Mouse (Mus musculus) midbrain, postnatal 0 days (tissue): ENCODE results near the gene Foxj2. TPM values are rescaled to one million over a fixed set of nuclear protein-coding genes. Genes with fewer than 3 reads are reported as not detected.
A peak's percentile ranks its signal among the peaks of the same experiment; 100 is the strongest.

Source experiments
- ATAC-seq: fragments of 200-750 bp; cut with Nextera tagmentation; 2 replicates; pipeline ENCODE4 v1.8.0; 2017; ENCODE audit warnings: moderate number of reproducible peaks, mild to moderate bottlenecking, moderate TSS enrichment, moderate library complexity; ENCODE audit not compliant: low FRiP score
- DNase-seq: peaks from one replicate; pipeline ENCODE4 v3.0.0-alpha.2; 2015; ENCODE audit warnings: low spot score
- H3K27ac ChIP-seq: fragments of 300-500 bp; sonication (generic); 2 replicates; pipeline ENCODE4 v1.5.1; 2014; ENCODE audit warnings: low read depth, mild to moderate bottlenecking, low read length, mixed read lengths
- H3K27me3 ChIP-seq: fragments of 300-500 bp; sonication (generic); 2 replicates; pipeline ENCODE4 v1.6.1; 2014; ENCODE audit warnings: low read length, control low read depth, mixed read lengths; ENCODE audit not compliant: insufficient read depth
- H3K36me3 ChIP-seq: fragments of 300-500 bp; sonication (generic); 2 replicates; pipeline ENCODE4 v1.6.1; 2014; ENCODE audit warnings: low read length, control low read depth, mixed read lengths; ENCODE audit not compliant: insufficient read depth
- H3K4me1 ChIP-seq: fragments of 300-500 bp; sonication (generic); 2 replicates; pipeline ENCODE4 v1.6.1; 2014; ENCODE audit warnings: mild to moderate bottlenecking, control low read depth, antibody characterized with exemption, low read length, mixed read lengths; ENCODE audit not compliant: insufficient read depth
- H3K4me2 ChIP-seq: fragments of 300-500 bp; sonication (generic); 2 replicates; pipeline ENCODE4 v1.6.1; 2014; ENCODE audit warnings: low read depth, mild to moderate bottlenecking, low read length, mixed read lengths; ENCODE audit not compliant: poor library complexity, severe bottlenecking
- H3K4me3 ChIP-seq: fragments of 300-500 bp; sonication (generic); 2 replicates; pipeline ENCODE4 v1.5.1; 2014; ENCODE audit warnings: low read depth, mild to moderate bottlenecking, low read length, moderate library complexity
- H3K9ac ChIP-seq: fragments of 300-500 bp; sonication (generic); replicated peaks from 2 replicates; pipeline ENCODE4 v1.6.1; 2014; ENCODE audit warnings: mild to moderate bottlenecking, low read length, moderate library complexity, mixed read lengths; ENCODE audit not compliant: poor library complexity, severe bottlenecking
- H3K9me3 ChIP-seq: fragments of 300-500 bp; sonication (generic); 2 replicates; pipeline ENCODE4 v1.6.1; 2016; ENCODE audit warnings: low read length, control low read depth
- CTCF ChIP-seq: IDR thresholded peaks from 2 replicates; pipeline ENCODE4 v1.5.1; 2016; ENCODE audit warnings: antibody characterized with exemption, mild to moderate bottlenecking
- WGBS: fragments of 180-500 bp; shearing (Covaris S2); extraction: QIAGEN DNeasy Blood & Tissue Kit; methylation state at CpG from one replicate; pipeline ENCODE4 v1.1.7; 2014; 5-methylcytosine and 5-hydroxymethylcytosine counted together
- polyA plus RNA-seq: library from polyadenylated mRNA; unstranded; fragments of >200 nt; fragmentation: Nextera tagmentation; extraction: Ambion mirVana; gene quantifications from 2 replicates; pipeline ENCODE4 v1.2.1, GENCODE M21; 2015
- total RNA-seq: library from RNA; depleted of rRNA; stranded (reverse); fragments of >200 nt; gene quantifications from 2 replicates; pipeline ENCODE4 v1.2.3, GENCODE M21; 2014

Gene Foxj2
- total and polyA plus RNA-seq, 2 experiments from 2014 or later, result 8.8 to 27.2 TPM

DNA sequence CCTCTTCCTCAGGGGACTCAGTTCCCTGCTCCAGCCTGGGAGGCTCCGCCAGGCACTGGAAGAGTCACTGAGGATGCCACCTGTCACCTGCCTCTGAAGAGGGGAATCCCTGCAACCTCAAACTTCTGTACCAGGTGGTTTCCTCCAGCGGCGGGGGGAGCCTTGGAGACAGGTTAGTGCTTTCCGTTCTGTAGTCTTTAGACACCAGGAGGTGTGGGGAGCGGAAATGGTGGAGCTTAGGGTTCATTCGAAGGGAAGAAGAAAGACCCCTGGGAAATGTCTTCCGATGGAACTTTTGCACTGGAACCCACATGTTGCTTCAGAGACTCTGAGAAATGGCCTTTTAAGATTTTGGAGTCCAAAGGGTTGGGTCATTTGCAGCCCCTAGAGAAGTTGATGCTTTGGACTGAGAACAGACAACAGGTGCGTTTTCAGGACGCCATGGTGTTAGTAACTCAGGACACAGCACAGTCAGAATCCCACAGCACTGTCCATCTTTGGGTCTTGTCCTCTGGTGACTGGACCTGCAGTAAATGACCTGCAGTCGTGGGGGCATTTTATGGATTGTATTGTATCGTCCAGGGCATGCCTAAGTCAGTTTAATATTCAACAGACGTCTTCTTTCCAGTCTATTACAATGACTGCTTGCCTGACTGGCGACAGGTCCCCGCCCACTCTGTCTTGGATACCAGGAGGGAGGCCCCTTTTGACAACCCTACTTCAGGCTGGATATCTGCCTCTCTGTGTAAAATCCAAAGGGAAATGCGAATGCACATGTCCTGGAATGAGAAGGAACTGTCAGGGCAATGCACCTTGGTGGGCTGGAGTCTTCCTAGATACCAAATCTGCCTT is 1.3 kb downstream of the Foxj2 start:
- Histone ChIP-seq H3K9me3 (no peaks in the 10 kb centered on the region), H3K27me3 (no peaks in the 10 kb centered on the region), H3K9ac (peak overlapping the region; percentile 95), H3K4me3 (peak overlapping the region; percentile 71), H3K4me1 (peaks cover 19% of the 10 kb centered on the region), H3K36me3 (no peaks in the 10 kb centered on the region), H3K4me2 (peak overlapping the region; percentile 88), H3K27ac (no peak overlapping the region)
- ATAC-seq, result no peak
- no peak for DNase-seq
- TF ChIP-seq CTCF, result no peak
- WGBS, result 10% methylated on average over 15 of the region's 15 CpGs

DNA sequence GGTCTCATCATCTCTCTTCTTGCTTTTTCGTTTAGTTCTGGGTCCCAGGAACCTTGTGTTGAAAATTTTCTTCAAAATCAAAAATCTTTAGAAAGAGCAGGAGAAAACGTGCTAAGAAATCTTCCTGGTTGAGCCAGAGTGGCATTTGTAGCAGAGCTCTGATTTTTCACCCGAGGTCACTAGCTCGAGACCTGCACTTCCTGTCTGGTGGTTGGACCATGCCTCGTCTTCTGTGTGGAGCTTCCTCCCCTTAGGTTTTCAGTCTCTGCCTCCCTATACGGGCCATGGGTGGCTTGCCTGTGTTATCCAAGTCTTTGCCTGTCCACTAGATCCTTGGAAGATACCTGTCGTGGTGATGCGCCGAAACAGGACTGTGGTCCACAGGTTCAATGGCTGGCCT is 2.1 kb downstream of the Foxj2 start:
- DNase-seq (no peak), ATAC-seq (no peak)
- peak overlapping the region; percentile 71; the same call in 1 of the 2 replicates for H3K4me3 ChIP-seq
- no peaks in the 10 kb centered on the region for H3K27me3 ChIP-seq
- H3K36me3 ChIP-seq, result no peaks in the 10 kb centered on the region
- H3K4me2 ChIP-seq, result peak overlapping the region; percentile 88; the same call in 1 of the 2 replicates
- H3K9ac ChIP-seq, result no peak overlapping the region
- H3K9me3 ChIP-seq, result no peaks in the 10 kb centered on the region
- WGBS, result 82% methylated on average over 9 of the region's 9 CpGs
- no peak for TF ChIP-seq CTCF
- peaks cover 19% of the 10 kb centered on the region for H3K4me1 ChIP-seq
- no peak overlapping the region for H3K27ac ChIP-seq

DNA sequence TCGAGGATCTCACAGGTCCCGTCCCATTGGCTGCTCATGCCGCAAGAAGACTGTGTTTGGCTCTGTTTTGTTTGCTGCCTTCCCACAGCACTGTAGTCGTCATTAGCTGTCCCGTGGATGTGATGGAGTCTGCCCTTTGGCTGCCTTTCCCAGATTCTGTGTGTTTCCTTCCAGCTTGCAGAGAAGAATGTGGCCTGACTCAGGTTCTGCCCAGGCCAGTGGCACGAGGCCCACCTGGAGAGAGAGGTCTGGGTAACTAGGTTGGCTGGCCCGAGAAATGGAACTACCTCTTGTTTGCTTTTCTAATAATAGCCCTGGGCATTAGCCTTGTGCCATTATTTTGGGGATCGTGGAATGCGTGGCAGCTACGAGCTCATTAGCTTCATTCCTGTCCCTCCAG is 4.4 kb downstream of the Foxj2 start:
- ATAC-seq, result no peak
- Histone ChIP-seq H3K36me3 (peaks cover 4% of the 10 kb centered on the region; the same call in 1 of the 2 replicates), H3K9ac (no peak overlapping the region), H3K27me3 (no peaks in the 10 kb centered on the region), H3K4me3 (no peak overlapping the region), H3K4me1 (peaks cover 19% of the 10 kb centered on the region), H3K27ac (no peak overlapping the region), H3K4me2 (no peak overlapping the region), H3K9me3 (no peaks in the 10 kb centered on the region)
- no peak for TF ChIP-seq CTCF
- WGBS, result 66% methylated on average over 10 of the region's 10 CpGs
- DNase-seq, result no peak

DNA sequence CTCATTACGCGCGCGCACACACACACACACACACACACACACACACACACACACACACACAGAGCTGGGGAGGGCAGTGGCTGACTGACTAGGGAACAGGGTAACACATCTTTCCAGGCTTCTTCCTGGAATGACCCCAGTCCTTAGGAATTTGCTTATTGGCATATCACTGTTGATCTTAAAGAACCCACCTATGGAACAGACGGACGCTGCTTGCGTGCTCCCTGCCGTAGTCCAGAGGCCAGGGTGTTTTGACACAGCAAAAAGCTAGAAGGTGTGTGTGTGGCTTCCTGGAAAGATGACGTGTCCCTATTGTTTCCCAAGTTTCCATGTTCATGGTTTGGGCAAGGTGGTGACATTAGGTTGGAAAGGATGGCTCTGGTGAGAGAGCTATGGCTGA is 5.5 kb downstream of the Foxj2 start:
- Histone ChIP-seq H3K4me1 (peaks cover 19% of the 10 kb centered on the region), H3K9me3 (no peaks in the 10 kb centered on the region), H3K4me3 (no peak overlapping the region), H3K27ac (no peak overlapping the region), H3K36me3 (peaks cover 4% of the 10 kb centered on the region), H3K9ac (no peak overlapping the region), H3K4me2 (no peak overlapping the region), H3K27me3 (no peaks in the 10 kb centered on the region)
- no peak for DNase-seq
- ATAC-seq, result no peak
- WGBS, result 91% methylated on average over 9 of the region's 9 CpGs
- TF ChIP-seq CTCF, result no peak

DNA sequence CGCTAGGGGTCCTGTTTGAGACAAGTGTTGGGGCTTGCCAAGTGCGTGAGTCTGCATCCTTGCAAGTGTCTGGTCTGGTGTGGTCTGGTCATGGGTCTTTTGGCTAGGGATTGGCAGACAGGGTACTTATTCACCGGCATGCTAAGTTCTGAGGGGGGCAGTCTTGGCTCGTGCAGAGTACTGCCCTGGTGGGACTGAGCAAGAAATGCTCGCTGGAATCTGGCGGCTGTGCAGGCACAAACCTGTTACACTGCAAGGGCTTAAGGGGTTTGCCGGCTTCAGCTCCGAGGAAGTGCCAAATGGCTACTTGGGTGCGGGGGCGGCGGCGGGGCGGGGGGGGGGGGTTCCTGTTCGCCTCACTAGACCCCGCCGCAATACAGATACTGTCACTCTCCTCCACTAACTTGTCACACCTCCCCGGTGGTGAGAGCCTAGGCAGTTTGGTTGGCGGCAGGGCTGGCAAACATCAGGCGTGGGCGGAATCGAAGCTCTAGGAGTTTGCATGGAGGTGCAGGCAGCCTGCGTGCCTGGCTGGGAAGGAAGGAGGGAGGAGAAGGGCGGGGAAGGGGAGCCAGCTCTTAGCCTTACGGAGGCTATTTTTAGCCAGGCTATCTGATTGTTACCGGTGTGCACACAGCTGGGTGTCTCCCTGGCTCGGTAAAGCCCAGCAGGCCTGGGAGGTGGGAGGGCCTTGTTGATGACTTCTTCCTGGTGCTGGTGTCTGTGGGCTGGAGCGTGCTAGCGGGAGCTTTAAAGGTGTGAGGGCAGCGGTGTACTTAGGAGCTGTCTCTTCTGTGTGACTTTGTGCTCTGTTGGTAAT is 6.4 kb downstream of the Foxj2 start:
- H3K4me3 ChIP-seq, result peak overlapping the region; percentile 45
- ATAC-seq (peak; percentile 64), DNase-seq (peak; percentile 53)
- H3K4me2 ChIP-seq, result peak overlapping the region; percentile 83
- no peaks in the 10 kb centered on the region for H3K9me3 ChIP-seq
- H3K27me3 ChIP-seq, result no peaks in the 10 kb centered on the region
- H3K27ac ChIP-seq, result peak overlapping the region; percentile 55
- peak overlapping the region; percentile 72 for H3K9ac ChIP-seq
- peaks cover 12% of the 10 kb centered on the region; the same call in 1 of the 2 replicates for H3K4me1 ChIP-seq
- no peak for TF ChIP-seq CTCF
- WGBS, result 2% methylated on average over 28 of the region's 29 CpGs
- peaks cover 9% of the 10 kb centered on the region for H3K36me3 ChIP-seq
